Mouse (Mus musculus): ENCODE data around the gene 1600002K03Rik. TPM values are rescaled to one million over a fixed set of nuclear protein-coding genes. Genes with fewer than 3 reads are reported as not detected.

Gene 1600002K03Rik
- polyA plus RNA-seq, 1 experiment from 2014 or later: 9.5 TPM

DNA sequence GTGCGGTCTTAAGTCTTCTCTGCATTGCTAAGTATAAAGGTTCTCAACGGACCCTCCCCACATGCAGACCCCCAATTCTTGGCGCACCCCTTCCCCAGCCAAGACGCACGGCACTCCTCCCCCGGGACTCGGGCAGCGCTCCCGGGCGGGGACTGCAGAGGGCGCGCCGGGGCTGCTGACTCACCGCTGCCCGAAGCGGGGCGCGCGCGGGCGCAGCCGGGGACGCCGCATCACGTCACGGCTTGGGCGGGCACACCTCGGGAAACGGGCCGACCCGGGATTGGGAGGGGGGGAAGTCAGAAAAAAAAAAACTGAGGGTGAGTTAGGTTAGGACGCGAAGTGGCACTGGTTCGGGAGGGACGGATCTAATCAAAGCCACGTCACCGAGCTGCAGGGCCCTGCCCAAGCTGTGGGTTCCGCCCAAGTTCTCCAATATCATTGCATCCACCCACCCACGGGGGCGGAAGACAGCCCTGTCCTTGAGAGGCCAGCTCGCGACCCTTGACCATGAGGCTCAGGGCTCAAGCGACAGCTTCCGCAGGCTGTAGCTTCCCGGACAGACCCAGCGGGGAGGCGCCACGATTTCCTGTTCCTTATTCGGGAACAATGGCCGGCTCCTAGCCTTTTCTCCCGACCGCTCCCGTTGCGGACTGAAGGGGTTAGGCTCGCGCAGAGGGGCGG is 24.0 kb upstream of the 1600002K03Rik start:
- Histone ChIP-seq H3K27ac (peak overlapping the region; percentile 99), H3K27me3 (no peaks in the 10 kb centered on the region), H3K36me3 (peaks cover 71% of the 10 kb centered on the region), H3K9me3 (no peaks in the 10 kb centered on the region), H3K9ac (replicated peaks) (peak overlapping the region; percentile 90), H3K4me3 (replicated peaks) (peak overlapping the region; percentile 97), H3K4me1 (replicated peaks) (peaks cover 44% of the 10 kb centered on the region), H3K4me2 (peak overlapping the region; percentile 59)
- ATAC-seq (ENCODE audit: insufficient number of reproducible peaks, insufficient read depth, low FRiP score, low TSS enrichment, low read depth): peak; percentile 13
- WGBS: under 1% methylated on average over 57 of the region's 57 CpGs

DNA sequence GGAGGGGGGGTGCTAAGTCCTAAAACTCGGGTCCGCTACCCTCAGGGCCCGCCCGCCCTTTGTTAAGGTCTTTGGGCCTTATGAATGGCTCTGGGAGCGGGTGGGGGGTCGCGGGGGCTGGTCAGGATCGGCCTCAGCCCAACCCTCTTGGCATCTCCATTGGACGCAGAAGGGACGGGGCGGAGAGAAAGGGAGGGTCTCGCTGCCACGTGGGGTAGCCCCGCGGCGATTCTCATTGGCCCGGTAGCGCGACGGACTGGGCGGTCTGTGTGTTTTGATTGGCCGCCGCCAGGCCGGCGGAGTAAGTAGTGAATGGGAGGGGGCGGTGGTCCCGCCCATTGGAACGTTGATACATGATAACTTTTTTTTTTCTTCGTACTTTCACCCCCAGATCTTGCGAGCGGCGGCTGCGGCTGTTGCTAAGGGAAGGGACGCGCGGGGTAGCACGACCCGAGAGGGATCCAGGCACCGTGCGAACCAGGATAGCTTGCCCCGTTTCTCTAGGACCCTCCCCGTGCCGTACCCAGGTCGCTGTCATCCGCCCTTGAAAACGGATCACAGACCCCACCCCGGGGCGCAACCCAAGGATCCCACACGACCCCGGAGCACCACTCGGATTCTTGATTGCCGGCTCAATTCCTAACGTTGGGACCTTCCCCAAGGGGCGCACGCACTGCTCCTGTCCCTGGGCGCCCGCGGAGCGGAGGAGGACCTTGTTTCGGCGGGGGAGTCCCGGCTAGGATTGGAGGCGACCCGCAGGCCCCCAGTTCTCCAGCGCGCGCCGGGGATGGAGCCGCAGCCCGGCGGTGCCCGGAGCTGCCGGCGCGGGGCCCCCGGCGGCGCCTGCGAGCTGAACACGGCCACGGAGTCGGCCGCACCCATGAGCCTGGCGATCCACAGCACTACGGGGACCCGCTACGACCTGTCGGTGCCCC is 23.2 kb upstream of the 1600002K03Rik start:
- peak overlapping the region; percentile 97 for H3K4me3 ChIP-seq (replicated peaks)
- peaks cover 52% of the 10 kb centered on the region for H3K4me1 ChIP-seq (replicated peaks)
- H3K9me3 ChIP-seq: no peaks in the 10 kb centered on the region
- peaks cover 71% of the 10 kb centered on the region for H3K36me3 ChIP-seq
- ATAC-seq (ENCODE audit: insufficient number of reproducible peaks, insufficient read depth, low FRiP score, low TSS enrichment, low read depth): peak; percentile 71
- under 1% methylated on average over 79 of the region's 88 CpGs for WGBS
- peak overlapping the region; percentile 99 for H3K4me2 ChIP-seq
- H3K9ac ChIP-seq (replicated peaks): peak overlapping the region; percentile 100
- H3K27ac ChIP-seq: peak overlapping the region; percentile 99
- no peaks in the 10 kb centered on the region for H3K27me3 ChIP-seq

DNA sequence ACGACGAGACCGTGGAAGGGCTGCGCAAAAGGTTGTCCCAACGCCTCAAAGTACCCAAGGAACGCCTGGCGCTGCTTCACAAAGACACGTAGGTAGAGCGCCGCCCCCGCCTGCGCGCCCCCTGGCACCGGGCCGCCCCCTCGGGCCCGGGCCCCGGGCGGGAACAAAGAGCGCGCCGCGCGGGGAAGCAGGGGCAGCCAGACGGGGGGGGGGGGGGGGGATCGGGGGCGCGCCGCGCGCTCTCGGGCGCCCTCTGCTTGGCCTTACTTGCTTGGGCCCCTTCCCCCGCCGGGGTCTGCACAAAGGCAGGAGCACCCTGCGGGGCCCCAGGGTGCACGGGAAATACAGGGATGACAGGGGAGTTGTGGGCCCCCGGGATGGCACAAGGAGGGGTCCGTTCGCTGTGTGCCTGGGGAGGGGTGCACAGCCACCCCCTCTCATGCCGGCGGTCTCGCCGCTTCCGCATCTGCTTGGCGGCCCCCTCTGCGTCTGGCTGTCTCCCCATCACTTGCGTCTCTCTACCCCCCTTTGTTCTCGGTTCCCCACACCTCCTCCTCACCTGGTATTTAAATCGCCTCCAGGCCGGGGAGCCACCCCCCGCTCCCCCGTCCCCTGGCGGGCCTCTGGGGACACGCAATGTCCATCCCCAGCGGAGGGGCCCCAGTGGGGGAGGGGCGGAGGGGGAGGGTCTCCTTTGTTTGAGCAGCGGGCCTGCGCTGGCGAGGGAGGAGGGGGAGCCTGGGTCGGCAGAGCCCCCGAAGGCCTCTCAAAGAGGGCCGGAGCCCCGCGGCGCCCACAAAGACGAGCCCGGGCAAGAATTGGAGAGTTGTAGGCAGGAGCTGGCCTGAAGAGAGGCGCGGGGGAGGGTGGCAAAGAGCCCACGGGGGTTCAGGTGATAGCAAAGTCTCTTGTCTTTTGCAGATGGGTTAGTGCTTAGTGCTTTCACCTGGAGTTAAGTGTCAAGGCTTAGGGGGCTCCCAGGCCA is 22.2 kb upstream of the 1600002K03Rik start:
- Histone ChIP-seq H3K4me1 (replicated peaks) (peaks cover 59% of the 10 kb centered on the region), H3K9ac (replicated peaks) (peak overlapping the region; percentile 100), H3K4me2 (peak overlapping the region; percentile 99), H3K9me3 (no peaks in the 10 kb centered on the region), H3K4me3 (replicated peaks) (peak overlapping the region; percentile 97), H3K36me3 (peaks cover 71% of the 10 kb centered on the region), H3K27me3 (no peaks in the 10 kb centered on the region), H3K27ac (peak overlapping the region; percentile 99)
- under 1% methylated on average over 59 of the region's 71 CpGs for WGBS
- ATAC-seq (ENCODE audit: insufficient number of reproducible peaks, insufficient read depth, low FRiP score, low TSS enrichment, low read depth): no peak

DNA sequence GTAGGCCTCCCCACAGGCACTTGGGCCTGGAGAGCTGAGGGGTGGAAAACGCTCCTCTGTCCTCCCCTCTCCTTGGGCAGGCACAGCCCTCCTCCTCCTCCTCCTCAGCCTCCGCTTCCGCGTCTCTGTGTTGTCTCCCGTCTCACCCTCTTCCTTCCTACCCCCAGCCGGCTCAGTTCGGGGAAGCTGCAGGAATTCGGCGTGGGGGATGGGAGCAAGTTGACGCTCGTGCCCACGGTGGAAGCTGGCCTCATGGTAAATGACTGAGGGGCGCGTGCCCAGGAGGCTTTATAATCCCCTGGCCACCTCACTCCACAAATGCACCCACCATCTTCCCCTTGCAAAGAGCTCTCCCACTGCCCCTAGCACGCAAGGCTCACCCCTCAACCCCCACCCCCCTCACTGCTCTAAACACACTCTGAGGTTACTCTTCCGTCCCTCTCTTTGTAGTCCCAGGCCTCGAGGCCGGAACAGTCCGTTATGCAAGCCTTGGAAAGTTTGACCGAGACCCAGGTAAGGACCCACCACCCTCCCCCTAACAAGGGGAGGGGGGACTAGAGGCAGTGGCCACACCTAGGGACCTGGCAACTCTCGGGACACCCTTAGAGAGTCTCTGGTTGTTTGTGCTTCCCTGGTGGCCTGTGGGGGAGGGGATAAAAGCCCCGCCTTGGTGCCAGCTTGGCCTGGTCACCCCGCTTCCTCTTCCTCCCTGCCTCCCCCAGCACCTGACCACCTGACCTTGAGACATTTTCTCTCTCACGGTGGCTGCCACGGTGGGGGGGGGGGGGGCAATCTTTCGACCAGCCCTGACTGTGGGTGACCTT is 21.3 kb upstream of the 1600002K03Rik start:
- peak overlapping the region; percentile 100 for H3K9ac ChIP-seq (replicated peaks)
- peaks cover 71% of the 10 kb centered on the region for H3K36me3 ChIP-seq
- H3K4me3 ChIP-seq (replicated peaks): peak overlapping the region; percentile 97
- no peak for ATAC-seq (ENCODE audit: insufficient number of reproducible peaks, insufficient read depth, low FRiP score, low TSS enrichment, low read depth)
- under 1% methylated on average over 25 of the region's 26 CpGs for WGBS
- peak overlapping the region; percentile 99 for H3K4me2 ChIP-seq
- H3K9me3 ChIP-seq: no peaks in the 10 kb centered on the region
- no peaks in the 10 kb centered on the region for H3K27me3 ChIP-seq
- H3K27ac ChIP-seq: peak overlapping the region; percentile 99
- H3K4me1 ChIP-seq (replicated peaks): peaks cover 58% of the 10 kb centered on the region

DNA sequence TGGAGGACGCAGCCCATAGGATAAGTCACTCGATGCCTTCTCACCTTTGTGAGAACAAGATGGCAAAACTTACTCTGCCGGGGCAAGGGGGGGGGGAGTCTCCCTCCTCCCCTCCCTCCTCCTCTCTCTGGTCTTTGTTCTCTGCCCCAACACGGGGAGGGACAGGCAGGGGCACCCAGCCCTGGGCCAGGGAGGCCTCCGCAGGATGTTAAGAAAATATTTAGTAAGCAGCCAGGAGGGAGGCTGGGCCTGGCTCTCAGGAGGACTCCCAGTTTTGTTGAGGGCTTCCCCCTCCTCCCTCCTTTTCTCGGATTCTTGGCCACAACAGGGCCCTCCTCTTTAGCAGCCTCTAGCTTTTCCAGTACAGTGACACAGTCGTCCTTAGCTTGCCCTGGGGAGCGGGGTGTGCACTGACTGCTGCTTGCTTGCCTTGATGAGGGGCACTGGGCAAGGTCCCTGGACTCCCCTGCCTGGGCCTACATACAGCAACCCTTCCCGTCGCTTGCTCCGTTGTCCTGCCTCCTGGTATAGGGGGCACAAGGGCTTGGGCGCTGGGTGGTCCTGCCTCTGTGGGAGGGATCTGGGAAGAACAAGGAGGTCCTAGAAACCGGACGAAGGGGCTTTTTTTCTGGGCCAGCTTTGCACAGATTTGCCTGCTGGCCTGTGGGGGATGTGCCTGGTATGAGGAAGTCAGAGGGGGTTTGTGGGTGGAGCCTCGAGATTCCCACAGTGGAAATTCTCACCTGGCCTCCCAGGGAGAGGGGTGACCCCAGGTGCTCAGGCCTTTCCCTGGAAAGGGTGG is 20.5 kb upstream of the 1600002K03Rik start:
- no peaks in the 10 kb centered on the region for H3K9me3 ChIP-seq
- WGBS: 5% methylated on average over 15 of the region's 15 CpGs
- H3K27me3 ChIP-seq: no peaks in the 10 kb centered on the region
- ATAC-seq (ENCODE audit: insufficient number of reproducible peaks, insufficient read depth, low FRiP score, low TSS enrichment, low read depth): no peak
- peak overlapping the region; percentile 100 for H3K9ac ChIP-seq (replicated peaks)
- H3K4me1 ChIP-seq (replicated peaks): peaks cover 60% of the 10 kb centered on the region
- H3K4me3 ChIP-seq (replicated peaks): peak overlapping the region; percentile 97
- H3K4me2 ChIP-seq: peak overlapping the region; percentile 99
- H3K27ac ChIP-seq: peak overlapping the region; percentile 99
- peaks cover 76% of the 10 kb centered on the region for H3K36me3 ChIP-seq

DNA sequence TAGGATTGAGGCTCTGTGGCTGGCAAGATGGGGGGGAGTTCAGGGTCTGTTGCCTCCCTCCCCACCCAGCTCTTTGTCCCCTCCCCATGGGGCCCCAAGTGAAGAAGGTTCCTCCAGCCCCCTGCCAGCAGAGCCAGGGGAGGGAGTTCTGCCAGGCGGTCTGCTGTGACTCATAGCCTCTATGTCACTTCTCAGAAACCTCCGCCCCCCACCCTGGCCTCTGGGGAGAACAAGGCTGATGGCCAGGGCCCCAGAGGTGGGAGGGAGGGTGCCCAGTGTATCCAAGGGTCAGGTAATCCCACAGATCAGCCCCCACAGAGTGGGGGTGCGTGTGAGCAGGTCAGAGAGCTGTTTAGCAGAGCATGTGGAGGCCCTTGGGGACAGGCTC is 19.9 kb upstream of the 1600002K03Rik start:
- Histone ChIP-seq H3K4me3 (replicated peaks) (peak overlapping the region; percentile 97), H3K4me1 (replicated peaks) (peaks cover 59% of the 10 kb centered on the region), H3K27me3 (no peaks in the 10 kb centered on the region), H3K4me2 (peak overlapping the region; percentile 99), H3K27ac (peak overlapping the region; percentile 99), H3K9me3 (no peaks in the 10 kb centered on the region), H3K9ac (replicated peaks) (peak overlapping the region; percentile 100), H3K36me3 (peaks cover 81% of the 10 kb centered on the region)
- no peak for ATAC-seq (ENCODE audit: insufficient number of reproducible peaks, insufficient read depth, low FRiP score, low TSS enrichment, low read depth)
- 48% methylated on average over 3 of the region's 3 CpGs for WGBS

DNA sequence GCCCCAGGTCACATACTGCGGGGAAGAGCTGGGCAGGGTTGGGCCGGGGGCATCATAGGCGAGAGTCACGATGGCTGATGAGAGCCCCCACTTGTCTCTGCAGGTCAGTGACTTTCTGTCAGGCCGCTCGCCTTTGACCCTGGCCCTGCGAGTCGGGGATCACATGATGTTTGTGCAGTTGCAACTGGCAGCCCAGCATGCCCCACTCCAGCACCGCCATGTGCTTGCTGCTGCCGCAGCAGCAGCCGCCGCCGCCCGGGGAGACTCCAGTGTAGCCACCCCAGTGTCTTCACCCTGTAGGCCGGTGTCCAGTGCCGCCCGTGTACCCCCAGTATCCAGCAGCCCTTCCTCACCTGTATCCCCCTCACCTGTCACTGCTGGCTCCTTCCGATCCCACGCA is 19.0 kb upstream of the 1600002K03Rik start:
- WGBS: 90% methylated on average over 19 of the region's 19 CpGs
- Histone ChIP-seq H3K4me2 (peak overlapping the region; percentile 99), H3K9me3 (no peaks in the 10 kb centered on the region), H3K27me3 (no peaks in the 10 kb centered on the region), H3K36me3 (peaks cover 81% of the 10 kb centered on the region), H3K27ac (peak overlapping the region; percentile 99), H3K9ac (replicated peaks) (peak overlapping the region; percentile 100), H3K4me1 (replicated peaks) (peaks cover 66% of the 10 kb centered on the region), H3K4me3 (replicated peaks) (peak overlapping the region; percentile 97; the same call in 1 of the 2 replicates)
- ATAC-seq (ENCODE audit: insufficient number of reproducible peaks, insufficient read depth, low FRiP score, low TSS enrichment, low read depth): no peak

DNA sequence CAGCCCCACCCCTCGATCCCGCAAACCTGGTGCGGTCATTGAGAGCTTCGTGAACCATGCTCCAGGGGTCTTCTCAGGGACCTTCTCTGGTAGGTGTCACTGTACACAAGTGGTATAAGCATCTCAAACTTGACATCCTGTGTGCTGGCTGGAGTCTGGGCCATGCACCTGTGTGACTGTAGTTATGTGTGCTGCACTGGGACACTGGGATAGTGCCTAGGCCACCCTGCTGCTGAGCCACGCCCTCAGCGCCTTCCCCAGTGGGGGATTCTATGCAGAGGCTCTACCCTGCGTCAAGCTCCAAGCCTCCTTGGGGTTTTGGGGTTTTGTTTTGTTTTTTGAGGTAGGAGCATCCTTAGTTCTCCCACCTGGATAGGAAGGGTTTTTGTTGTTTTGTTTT is 18.4 kb upstream of the 1600002K03Rik start:
- no peaks in the 10 kb centered on the region for H3K27me3 ChIP-seq
- H3K9ac ChIP-seq (replicated peaks): no peak overlapping the region; the same call in 1 of the 2 replicates
- 0 out of 2 replicates have a peak overlapping the region, but pooled peaks have one; percentile 97 for H3K4me3 ChIP-seq (replicated peaks)
- peaks cover 73% of the 10 kb centered on the region for H3K4me1 ChIP-seq (replicated peaks)
- no peak overlapping the region for H3K4me2 ChIP-seq
- H3K9me3 ChIP-seq: no peaks in the 10 kb centered on the region
- H3K36me3 ChIP-seq: peaks cover 81% of the 10 kb centered on the region
- peak overlapping the region; percentile 31; the same call in 1 of the 2 replicates for H3K27ac ChIP-seq
- WGBS: 93% methylated on average over 7 of the region's 7 CpGs
- no peak for ATAC-seq (ENCODE audit: insufficient number of reproducible peaks, insufficient read depth, low FRiP score, low TSS enrichment, low read depth)

DNA sequence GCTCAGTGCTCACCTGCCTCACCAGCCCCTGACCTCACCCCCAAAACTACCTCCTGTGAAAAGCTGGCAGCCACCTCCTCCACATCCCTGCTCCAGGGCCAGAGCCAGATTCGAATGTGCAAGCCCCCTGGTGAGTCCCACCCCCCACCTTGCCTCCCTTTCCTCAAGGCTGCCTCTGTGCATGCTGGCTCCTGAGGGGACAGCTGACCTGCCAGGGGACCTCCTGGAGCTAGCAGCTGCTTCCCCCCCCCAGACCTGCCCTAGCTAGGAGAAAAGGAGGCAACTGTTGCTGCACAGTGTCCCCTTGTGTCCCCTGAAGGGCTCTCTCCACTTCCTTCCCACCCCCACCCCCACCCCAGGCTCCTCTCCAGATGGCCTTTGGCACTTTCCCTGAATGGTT is 17.5 kb upstream of the 1600002K03Rik start:
- H3K27me3 ChIP-seq: no peaks in the 10 kb centered on the region
- peaks cover 77% of the 10 kb centered on the region for H3K4me1 ChIP-seq (replicated peaks)
- peaks cover 74% of the 10 kb centered on the region for H3K36me3 ChIP-seq
- 0 out of 2 replicates have a peak overlapping the region, but pooled peaks have one; percentile 47 for H3K9ac ChIP-seq (replicated peaks)
- 50% methylated on average over 1 of the region's 1 CpGs for WGBS
- ATAC-seq (ENCODE audit: insufficient number of reproducible peaks, insufficient read depth, low FRiP score, low TSS enrichment, low read depth): no peak
- 0 out of 2 replicates have a peak overlapping the region, but pooled peaks have one; percentile 88 for H3K27ac ChIP-seq
- no peaks in the 10 kb centered on the region for H3K9me3 ChIP-seq
- peak overlapping the region; percentile 24; the same call in 1 of the 2 replicates for H3K4me2 ChIP-seq
- 0 out of 2 replicates have a peak overlapping the region, but pooled peaks have one; percentile 5 for H3K4me3 ChIP-seq (replicated peaks)

Measured in limb, embryonic 12.5 days (tissue).